Mouse (Mus musculus) cerebellum, adult 11-12 months (tissue): Measurements from ENCODE around the gene Apoc4.

Experiments used
- DNase-seq: peaks from one replicate; pipeline ENCODE4 v3.0.0; 2022

Apoc4 gene

DNA sequence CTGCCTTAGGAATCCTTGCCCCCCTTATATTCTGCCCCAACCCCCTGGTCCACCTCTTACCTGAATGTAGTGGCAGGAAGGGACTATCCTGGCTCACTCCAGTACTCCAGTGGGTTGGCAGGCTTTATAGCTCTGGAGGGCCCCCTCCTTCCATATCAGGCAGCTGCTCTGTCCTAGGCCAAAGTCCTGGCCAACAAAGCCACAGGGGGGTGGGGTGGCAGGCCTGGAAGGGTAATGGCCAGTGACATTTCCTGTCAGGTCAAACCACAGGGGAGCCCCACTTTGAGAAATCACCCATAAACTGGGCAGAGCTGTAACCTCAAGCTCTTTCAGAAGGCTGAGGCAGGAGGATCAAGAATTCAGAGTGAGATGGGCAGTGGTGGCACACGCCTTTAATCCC lies 4.6 kb downstream of the Apoc4 start:
- DNase-seq, result no peak

DNA sequence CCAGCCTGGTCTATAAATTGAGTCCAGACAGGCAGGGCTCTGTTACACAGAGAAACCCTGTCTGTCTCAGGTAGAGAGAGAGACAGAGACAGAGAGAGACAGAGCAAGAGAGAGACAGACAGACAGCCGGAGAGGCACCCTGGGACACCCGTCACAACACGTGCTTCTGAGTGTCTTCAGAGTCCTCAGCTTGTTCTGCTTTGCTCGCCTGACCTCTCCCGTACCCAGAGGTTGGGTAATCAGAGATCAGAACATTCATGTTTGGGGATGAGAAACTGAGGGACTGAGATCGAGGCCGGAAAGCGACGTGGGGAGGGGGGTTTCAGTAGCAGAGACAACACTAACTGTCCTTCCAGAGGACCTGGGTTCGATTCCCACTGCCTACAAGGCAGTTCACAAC lies 5.5 kb downstream of the Apoc4 start:
- no peak for DNase-seq

DNA sequence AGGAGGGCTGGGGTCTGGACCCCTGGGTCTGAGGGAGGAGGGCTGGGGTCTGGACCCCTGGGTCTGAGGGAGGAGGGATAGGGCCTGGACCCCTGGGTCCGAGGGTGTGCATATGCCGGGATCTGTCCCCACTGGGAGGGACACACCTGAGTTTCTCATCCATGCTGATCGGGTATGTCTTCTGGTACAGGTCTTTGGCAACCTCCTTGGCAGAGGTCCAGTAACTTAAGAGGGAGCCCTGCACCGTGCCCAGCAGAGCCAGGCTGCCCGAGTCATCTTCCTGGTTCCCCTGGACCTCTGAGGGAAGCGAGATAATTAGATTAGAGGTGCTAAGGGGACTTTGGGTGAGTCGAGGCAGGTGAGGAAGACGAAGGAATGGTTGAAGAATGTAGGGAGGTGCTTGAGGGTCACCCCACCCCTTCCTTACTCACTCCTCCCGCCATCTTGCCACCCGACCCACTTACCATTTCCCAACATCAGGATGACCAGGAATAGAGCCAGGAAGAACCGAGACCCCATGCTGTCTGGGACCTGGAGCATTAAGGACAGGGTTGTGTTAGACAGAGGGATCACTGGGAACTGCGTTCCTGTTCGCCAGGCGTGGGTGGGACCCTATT lies 8.1 kb downstream of the Apoc4 start:
- no peak for DNase-seq

DNA sequence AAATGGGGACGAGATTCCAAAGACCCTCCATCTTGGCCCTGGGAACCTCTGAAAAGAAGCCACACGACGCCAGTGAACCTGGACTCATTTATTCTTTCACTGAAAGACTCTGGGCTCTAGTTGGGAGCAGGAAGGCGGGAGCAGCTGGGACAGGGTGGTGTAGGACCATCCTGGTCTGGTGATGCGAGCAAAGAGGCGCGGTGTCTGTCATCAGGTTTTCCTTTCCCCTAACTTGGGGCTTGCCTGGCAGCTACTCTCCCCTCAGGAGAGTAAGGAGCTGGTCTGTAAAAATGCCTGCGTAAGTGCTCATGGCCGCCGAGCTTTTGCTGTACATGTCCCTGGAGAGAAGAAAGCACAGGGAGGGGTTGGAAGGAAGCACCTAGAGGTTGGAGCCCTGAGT lies 9.8 kb downstream of the Apoc4 start:
- no peak for DNase-seq

DNA sequence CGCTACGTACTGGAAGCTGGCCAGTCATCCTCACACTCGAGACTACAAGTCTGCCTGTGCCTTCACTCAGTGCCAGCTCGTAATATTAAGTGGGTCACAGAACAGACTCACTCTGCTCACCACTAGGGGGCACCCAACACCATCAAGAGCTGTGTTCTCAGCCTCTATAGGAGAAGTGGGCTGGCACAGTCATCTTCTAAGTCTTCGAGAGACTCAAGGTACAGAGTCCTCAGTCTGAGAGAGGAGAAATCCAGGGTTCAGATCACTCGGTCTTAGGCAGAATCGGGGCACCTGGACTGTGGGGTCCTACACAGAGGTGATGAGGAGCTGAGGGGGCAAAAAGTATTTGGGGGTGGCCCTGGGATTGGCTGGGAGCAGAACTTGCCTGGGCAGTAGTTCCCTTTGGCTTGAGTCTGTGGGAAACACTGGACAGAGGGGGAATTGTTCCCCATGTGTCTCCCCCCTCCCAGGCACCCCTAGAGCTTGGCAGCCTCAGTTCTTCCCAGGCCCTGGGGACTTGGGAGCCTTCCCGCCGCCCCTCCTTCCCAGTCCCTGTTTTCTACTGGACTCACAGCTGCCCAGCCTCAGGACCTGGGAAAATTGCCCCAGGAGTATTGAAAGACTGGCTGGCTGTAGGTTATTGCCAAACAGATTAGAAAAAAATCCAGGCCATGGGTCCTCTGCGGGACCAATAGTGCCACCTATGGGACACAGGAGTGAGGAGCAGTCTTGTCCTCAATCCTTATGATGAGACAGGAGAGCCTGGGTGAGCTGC lies 12.1 kb downstream of the Apoc4 start:
- peak; percentile 92 for DNase-seq

DNA sequence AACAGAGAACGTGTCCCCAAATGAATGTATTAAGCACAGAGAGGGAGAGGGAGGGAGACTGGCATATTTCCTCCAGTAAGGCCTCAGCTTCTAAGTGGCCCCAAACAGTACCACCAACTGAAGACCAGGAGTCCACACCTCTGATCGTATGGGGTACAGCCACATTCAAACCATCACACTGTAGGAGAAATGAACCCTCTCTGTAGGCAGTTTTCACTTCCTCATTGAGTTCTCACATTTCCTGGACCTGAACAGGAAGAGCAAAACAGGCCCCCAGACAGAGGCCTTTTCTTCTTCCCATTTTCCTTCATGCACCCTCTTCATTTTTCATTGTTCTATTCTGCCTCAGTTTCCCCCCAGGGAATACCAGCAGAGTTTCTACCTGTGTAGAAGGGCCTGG lies 13.8 kb downstream of the Apoc4 start:
- no peak for DNase-seq

DNA sequence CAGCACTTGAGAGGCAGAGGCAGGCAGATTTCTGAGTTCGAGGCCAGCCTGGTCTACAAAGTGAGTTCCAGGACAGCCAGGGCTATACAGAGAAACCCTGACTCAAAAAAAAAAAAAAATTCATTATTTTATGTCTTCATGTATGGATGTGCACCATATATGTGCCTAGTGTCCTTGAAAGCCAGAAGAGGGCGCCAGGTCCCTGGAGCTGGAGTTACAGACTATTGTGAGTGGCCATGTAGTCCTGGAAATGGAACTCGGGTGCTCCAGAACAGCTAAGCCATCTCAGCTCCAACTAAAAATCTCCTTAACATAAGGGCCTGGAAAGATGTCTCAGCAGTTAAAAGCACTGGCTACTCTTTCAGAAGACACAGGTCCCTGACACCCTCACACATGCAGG lies 14.5 kb downstream of the Apoc4 start:
- peak; percentile 21 for DNase-seq

DNA sequence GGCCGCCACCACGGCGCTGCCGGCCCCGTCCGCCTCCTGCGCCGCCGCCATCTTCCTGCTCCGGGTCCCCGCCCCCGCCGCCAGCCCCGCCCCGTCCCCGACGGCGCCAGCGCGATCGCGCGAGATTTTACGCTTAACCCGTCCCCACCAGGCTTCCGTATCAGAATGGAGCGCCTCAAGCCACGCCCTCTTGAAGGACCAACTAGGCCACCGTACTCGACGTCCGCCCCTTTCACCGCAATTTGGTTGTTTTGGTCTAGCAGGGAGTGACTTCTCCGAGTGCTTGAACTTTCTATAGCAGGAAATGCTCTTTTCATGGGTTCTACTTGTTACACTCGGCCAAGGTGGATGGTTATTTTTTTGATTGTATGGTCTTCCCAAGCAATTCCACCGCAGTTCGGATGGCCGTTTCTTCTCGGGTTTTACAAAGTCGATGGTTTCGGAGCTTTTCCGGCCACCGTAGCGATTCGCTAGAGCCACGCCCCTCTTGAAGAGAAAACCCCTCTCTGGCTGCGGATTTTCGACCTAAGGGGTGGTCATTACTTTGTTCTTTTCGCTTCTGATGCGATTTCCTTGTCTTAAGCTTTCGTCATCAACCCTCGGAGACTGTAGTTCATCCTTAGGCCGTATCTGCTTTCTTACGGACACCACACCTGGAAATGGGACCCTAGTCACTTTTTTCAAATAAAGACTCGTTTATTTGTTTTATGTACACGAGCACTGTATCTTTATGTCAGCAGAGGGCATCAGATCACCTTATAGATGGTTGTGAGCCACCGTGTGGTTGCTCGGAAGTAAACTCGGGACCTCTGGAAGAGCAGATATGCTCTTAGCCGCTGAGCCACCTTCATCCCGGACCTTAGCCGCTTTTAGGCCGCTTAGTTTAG lies 16.1 kb downstream of the Apoc4 start, which contains the start of gene Clptm1:
Clptm1 (minus strand) TSS at position 79 of the 887 bp plus-strand sequence.
- DNase-seq, result peak; percentile 97

DNA sequence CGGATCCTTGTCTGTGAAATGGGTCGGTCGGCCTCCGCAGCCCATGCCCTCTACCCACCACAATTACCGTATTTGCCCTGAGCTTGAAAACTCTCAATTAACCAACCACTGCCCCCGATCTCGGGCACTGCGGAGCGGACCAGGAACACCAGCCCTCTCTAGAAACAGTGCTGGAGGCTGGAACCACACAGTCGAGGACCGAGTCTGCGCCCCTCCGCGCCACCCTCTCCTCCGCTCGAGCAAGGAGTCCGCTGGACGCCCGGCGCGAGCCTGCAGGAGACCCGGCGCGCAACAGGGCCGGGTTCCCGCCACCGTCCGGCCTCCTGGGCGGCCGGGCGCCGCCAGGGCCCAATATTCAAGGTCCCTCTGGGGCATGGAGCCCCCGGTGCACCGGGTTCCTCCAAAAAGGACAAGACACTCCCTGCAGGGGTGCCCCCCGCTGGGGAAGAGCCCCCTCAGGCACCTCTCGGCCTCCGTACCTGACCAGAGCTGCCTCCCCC lies 16.8 kb downstream of the Apoc4 start:
- no peak for DNase-seq

DNA sequence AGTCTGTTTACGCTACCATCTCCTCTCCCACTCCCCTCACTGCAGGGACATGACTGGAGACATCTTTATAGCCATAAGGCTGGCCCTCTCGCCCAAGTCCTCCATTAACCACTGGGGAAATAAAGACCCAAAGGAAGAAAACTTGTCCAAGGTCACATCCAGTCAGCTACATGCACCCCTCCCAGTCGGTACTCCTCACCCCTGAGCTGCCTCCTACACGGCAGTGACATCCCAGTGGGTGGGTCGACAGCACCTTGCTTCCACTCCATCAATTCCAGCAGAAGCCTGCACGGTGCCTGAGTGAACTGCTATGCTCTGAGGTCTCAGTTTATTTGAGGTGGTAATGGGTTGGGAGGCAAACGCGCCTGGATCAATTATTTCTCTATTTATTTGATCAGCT lies 17.3 kb downstream of the Apoc4 start:
- peak; percentile 60 for DNase-seq

DNA sequence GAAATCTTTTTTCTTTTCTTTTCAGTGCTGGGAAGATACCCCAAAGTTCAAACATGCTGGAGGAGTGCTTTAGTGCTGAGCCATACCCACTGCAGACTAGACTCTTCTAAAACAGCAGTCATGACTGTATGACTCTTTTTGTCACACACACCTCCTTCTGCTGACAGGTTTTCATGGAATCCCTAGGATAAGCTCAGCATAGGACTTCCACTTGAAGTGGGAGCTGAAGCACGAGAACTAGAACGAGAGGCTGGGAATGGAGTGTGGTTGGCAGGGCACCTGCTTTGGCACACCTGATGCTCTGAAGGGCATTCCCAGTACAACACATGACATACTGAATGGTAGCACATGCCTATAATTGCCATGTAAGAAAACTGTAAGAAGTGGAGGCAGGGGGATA lies 28.7 kb downstream of the Apoc4 start:
- no peak for DNase-seq

DNA sequence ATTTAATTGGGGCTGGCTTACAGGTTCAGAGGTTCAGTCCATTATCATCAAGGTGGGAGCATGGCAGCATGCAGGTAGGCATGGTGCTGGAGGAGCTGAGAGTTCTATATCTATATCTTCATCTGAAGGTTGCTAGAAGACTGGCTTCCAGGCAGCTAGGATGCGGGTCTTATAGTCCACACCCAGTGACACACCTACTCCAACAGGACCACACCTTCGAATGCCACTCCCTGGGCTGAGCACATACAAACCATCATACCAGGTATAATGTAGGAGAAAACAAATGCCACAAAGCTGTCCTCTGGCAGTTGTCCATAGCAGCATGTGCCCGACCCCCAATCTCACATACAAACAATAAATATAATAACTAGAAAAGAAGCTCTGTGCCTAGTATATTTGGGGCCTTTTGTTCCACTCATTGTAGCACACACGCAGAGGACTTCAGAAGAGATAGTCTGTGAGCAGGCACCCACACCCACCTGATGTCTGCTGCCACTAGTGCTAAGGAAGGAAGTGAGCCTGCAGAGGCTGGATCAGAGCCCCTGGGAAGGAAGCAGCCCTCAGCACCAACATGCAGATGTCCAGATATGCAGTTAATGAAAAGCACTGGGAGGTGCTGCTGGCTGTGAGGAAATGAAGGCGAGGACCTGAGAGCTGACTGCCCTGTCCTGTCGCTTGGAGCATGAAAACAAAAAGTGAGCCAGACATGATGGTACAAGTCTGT lies 30.1 kb downstream of the Apoc4 start:
- no peak for DNase-seq

DNA sequence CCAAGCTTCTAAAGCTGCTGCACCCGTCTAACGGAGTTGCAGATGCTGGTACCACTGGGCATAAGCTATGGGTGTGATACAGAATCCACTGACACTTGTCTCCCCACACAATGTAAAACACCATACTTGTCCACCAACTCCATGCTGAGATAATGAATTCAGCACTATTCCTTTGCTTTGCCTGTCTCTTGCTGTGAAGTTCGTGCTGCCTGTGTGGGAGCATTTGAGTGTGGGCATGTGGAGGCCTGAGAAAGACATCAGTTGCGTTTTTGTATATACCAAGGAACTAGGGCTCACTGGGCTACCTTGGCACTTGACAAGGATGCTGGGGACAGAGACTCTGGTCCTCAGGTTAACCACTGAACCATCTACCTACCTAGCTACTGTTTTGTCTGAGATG lies 40.1 kb downstream of the Apoc4 start:
- no peak for DNase-seq

DNA sequence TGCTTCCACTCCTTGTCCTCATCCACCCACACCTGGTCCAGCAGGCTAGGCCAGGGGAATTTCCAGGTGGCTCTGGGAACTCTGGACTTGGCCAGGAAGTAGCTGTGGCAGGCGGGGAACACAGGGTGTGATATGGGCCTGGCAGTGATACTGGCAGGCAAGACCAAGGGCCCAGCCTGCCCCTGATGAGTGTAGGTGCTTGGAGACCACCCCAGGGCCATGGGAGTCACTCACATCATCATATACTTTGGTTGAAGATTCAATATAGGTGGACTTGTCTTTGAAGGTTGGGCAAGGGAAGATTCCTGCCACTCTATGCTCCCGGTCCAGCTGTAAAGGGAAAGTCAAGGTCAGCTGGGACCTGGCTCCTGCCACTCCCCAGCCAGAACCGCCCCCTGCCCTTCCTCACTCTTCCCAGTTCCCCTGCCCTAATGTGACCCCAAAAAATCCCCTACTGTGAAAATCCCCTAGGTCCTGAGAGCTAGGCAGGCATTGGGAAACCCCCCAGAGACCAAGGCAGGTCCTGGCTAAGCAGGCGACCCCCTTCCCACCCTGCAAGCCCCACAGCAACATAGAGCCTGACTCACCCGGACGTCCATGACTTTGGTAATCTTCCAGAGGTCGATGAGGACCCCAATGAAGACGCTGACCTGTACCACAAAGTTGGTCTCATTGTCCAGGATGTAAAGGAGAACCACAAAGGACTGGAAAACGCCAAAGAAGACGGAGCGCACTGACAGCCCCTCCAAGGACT lies 46.0 kb downstream of the Apoc4 start:
- DNase-seq, result no peak

DNA sequence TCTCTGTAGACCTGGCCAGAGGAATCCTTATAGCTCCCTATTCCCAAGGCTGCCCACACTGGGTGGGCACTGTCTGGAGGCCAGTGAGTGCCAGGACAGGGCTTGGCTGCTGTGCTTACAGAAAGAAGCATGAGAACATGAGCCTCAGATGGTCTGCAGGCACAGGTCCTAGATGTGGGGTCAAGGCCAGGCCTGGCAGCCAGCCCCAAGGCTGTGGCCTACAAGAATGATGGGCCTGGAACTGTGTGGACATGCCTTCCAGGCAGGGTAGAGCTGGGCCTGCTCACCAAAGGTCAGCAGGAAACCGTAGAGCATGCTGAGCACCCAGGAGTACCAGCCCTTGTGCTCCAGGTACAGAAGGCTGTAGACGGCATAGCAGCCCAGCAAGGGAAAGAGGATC lies 46.7 kb downstream of the Apoc4 start:
- DNase-seq, result no peak

DNA sequence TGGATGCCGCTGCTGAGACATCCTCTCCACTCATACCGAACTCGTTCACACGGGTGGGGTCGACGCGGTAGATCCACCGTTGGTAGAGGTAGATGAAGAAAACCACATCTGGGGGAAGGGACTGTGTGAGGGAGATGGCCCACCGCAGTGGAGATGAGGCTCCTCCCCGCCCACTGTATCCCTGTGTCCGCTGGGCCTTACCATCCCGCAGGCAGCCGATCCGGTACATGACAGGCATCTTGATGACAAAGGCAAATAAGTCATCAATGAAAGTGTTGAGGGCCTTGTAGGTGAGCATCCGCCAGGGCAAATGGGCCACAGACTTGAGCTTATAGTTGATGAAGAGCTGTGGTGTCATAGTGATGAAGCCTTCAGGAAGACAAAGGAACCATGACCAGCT lies 47.4 kb downstream of the Apoc4 start:
- DNase-seq, result no peak

DNA sequence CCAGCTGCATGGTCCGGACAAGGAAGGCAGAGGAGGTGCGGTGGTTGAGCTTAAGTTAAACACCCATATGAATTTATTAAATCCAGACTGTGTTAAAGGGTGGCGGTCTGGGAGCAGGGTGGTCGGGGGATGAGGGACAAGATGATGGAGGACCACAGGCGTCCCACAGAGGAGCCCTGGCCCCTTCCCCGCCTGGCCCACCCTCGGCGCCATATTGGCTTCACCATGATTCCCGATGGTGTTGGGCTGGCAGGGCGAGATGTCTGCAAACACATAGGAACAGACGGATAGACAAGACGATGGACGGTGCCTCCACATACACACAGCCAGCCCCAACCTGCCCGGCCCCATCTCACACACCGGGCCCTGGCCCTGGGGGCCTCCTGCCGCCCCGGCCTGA lies 48.1 kb downstream of the Apoc4 start:
- no peak for DNase-seq

DNA sequence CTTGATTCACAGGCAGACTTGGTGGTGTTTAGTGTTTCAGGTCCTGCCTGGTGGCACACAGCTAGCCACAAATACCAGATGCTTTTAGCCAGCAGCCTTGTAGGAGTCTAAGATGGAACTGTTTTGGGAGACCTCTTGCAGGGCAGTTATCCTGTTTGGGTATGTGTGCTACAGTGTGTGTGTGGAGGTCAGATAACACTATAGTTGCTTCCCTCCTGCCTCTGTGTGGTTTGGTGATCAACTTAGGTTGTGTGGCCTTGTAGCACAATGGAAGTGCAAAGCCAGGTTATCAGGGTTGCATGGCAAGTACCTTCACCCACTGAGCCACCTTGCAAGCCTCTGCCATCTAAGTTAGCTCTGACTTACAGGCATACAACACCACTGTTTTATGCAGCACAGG lies 48.6 kb downstream of the Apoc4 start:
- no peak for DNase-seq

DNA sequence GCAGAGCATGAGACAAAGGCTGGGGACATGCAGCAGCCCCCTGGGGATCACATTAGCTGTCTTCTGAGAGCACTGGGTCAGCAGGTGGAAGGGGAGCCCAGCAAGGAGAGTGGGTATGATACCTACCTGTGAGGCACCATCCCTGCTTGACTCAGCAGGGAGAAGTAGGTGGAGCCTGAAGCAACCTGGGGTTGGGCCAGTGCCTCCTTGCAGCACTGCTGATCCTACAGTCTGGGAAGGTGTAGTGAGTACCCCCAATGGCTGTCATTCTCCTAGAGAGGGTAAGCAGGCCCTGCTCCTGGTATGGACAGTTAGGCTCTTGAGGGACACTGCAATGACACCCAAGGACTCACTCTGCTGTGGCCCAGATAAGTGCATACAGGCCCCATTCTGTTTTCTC lies 49.0 kb downstream of the Apoc4 start:
- DNase-seq, result no peak

DNA sequence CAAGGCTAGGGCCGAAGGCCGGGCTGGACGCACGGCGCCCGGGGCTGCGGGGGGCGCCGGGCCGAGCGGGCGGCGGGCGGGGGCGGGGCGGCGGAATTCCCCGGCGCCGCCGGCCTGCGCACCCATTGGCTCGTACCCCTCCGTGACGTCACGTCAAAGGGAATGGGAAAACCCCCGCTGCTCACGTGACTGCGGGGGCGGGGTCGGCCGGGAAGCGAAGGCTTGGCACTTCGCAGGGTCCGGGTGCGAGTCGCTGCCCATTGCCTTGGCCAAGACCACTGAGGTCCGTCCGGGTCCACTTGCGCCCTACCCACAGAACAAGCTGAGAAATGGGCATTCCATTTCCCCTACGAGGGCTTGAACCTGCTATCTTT lies 51.9 kb downstream of the Apoc4 start, which contains the start of gene Relb:
Relb (minus strand) TSS at position 78 of the 374 bp plus-strand sequence.
- peak; percentile 84 for DNase-seq

DNA sequence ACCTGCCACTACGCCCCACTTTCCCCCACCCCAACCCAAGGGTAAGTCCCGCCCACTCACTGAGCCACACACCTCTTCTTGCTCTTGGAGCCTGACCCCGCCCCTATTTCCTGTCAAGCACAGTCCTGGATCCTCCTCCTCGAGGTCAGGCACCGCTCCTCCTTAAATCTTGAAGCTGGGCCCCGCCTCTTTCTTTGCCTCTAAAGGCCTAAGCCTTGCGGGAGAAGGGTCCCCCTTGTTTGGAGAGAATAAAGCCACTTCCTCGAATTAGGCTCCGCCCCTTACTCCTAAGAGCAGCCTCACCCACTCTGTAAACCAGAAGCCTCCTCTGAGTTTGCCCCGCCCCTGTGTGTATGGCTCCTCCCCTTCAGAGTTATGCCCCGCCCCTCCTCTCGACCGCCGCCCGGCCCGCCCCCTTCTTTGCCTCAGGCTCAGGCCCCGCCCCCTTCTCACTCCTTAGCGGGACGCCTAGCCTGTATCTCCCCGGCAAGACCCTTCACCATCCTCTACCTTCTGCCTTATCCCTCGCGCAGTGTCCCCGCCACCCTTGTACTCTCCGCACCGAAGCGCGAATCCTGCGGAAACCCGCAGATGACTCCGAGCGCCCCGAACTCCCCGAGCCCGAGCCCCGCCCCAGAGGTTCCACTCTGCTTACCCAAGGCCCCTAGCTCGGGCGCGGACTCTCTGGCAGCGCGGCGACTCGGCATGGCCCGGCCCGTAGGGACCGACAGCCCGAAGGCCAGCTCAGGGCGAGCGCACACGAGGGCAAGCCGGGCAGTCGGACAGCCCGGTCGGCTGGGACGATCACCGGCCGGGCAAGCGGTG lies 52.5 kb downstream of the Apoc4 start:
- DNase-seq, result peak; percentile 86
